Mouse (Mus musculus) T-helper 17 cell (primary cell): ENCODE data around the gene Mapk8ip3.
"Not testable (repeated sequence)": the region's sequence is repeated elsewhere in the genome, so short reads cannot be mapped to it uniquely, and the experiment has no call there.

Source experiments
- in situ Hi-C, 2 experiments: fragments of 300-600 bp; cut with MboI, MseI; formaldehyde crosslinking; loops; 1 replicate in 1 of 2; 2 replicates in 1 of 2; pipeline ENCODE4 v1.15.1; 2025; ENCODE audit warnings: high pct_unique_total_duplicates in 2 of 2

The Mapk8ip3 gene

DNA sequence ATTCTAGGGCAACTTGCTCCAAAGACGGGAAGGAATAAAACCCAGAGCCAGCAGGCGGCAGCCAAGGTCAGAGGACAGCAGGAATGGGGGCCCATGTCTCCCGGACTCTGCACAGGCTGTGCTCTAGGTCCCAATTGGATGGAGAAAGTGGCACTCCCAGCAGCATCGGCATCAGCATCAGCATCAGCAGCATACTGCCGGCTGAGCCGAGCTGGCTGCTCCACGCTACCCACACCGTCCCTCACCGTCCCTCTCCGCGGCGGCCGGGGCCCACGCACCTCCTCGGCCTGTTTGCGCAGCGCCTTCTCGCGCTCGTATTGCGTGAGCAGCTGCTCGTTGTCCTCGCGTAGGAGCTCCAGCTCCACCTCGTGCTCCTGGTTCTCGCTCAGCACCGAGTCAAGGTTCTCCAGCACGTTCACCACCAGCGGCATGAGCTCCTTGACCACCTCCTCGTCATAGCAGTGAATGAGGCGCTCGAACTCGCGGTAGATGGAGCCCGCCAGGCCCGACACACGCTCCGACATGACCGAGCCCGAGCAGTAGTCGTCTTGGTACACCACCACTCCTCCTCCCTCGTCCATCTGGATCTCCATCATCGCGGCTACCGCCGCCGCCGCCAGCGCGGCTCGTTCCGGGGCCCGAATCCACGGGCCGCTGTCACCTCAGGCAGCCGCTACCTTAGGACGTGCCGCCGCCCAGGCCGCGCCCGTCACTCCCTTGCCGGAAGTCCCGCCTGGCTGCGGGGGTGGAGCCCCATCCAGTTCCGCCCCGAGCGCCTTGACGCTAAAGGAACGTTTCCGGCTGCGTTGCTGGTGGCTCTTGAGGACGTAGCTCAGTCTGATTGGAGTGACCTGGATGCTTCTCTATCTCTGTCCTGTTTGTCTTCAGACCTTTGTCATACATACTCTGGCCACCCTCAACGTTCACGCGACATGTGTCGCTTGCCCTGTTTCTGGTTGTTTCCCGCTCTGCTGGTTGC, at the start of gene Mapk8ip3:
Gene Mapk8ip3, minus strand, starts transcription at position 719 of the 979 bp plus-strand sequence.
- in situ Hi-C loops, result no loop called here

DNA sequence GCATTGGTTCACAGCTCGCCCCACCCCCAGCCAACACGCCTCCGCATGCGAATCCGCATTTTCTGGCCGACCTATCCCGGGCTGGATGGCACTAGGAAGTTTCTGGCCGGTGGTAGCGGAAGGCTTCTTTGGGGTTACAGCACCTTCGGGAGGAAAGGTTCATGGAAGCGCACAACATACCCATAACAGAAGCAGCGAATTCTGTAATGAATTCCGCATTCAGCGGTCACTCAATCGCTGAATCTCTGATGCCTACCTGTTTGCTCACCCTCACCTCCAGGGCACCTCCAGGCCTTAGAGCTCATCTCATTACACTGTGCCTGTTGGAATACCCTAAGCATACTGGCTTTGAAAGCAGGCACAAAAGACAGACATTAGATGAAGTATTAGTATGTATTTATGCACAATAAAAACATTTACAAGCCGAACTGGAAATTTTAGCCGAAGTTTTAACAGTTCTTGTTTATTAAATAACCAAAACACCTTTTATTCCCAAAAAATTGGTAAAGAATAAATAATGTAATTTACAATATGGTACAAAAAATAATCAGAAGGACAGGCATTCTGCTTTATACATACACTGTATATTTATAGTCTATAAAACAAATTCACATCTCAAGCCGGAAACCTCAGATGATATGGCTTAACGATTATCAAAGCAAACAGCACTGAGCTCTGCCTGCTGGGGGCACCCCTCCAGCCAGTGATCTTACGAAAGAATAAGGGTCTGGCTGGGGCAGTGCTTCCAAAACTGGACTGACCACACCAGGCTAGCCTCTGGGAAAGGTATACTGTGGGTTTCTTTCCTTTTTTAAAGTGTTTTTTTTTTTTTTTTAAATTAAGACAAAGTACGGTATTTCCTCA, 24.3 kb upstream of the Mapk8ip3 start:
- in situ Hi-C loops, result no loop called here

DNA sequence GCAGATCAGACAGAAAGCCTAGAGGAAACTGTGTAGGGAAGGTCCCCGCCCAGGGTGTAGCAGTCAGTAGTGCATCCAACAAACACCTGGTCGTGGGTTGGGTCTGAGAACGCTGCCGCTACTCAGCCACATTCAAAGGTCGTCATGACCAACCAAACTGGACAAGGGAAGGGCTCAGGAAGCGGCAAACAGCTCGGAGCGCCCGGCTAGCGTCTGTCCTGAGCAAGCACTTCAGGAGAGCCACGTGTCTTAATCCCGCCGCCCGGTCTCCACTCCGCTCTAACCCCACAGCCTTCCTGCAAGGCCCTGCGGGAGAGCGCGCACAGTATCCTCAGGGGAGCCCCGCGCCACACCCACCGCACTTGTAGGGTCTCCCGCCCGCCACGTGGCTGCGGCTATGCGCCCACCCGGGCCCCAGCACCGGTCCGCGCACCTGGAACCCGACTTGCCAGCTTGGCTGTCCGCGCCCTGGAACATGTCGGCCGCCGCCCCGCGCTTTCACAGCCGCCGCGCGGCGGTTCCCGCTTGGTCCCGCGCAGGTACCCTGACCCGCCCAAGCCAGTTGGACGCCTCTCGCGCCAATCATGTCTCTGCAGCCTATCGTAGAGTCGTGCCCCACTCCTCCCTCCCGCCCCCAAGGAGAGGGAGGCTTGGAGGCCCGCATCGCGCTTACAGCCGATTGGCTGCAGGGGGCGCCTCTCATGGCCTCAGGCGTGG, 23.5 kb upstream of the Mapk8ip3 start, which contains the start of gene Jpt2:
Gene Jpt2, minus strand, starts transcription at position 555 of the 717 bp plus-strand sequence.
- in situ Hi-C loops, result no loop called here

DNA sequence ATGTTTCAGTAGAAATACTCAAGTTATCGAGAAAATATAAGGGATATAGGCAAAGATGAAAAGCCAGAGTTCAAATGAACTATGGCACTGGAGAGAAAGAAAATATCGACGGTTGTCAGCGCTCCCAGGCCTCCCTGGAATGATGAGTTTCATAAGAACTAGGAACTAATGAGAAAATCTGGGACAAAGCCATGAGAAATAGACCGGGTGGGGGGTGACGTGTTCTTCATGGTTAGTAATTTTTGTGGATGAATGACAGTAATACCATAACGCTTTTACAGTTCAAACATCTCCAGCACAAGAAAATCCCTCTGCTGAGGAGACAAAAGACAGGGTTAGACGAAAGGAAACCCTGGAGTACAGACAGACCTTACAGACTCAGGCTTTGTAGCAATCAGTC, 22.6 kb upstream of the Mapk8ip3 start:
- in situ Hi-C loops, result loop anchor here in 1 of 2 experiments (10.0 kb wide), 1 partner anchor 995 kb away; no protein-coding TSS in a partner anchor

DNA sequence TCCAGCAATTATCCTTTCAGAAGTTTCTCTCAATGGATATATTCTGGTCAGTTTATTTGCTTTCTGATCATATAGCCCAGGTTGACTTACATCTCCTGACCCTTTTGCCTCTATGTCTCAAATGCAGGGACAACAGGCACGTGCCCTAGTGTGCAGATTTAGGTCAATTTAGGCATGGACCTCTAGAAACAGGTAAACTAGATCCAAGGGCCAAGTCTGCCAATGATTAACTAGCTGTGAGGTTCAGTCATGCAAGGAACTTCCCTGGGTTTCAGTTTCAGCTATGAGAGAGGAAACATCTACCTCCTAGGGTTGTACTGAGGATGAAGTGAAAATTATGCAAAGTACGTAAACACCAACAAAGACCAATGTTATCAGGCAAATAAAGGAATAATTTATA, 16.5 kb upstream of the Mapk8ip3 start:
- in situ Hi-C loops, result loop anchor here in 1 of 2 experiments (10.0 kb wide), 1 partner anchor 988 kb away; no protein-coding TSS in a partner anchor

DNA sequence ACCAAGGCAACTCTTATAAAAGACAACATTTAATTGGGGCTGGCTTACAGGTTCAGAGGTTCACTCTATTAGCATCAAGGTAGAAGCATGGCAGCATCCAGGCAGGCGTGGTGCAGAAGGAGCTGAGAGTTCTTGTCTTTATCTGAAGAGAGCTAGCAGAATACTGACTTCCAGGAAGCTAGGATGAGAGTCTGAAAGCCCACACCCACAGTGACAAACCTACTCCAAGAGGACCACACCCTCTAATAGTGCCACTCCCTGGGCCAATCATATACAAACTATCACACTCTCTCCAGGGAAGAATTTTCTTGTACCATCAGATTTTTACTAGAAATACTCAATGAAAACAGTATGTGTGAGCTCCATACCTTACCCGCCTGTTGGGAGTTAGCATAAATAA, 13.9 kb upstream of the Mapk8ip3 start:
- in situ Hi-C loops, result loop anchor here in 1 of 2 experiments (10.0 kb wide), 1 partner anchor 986 kb away; no protein-coding TSS in a partner anchor

DNA sequence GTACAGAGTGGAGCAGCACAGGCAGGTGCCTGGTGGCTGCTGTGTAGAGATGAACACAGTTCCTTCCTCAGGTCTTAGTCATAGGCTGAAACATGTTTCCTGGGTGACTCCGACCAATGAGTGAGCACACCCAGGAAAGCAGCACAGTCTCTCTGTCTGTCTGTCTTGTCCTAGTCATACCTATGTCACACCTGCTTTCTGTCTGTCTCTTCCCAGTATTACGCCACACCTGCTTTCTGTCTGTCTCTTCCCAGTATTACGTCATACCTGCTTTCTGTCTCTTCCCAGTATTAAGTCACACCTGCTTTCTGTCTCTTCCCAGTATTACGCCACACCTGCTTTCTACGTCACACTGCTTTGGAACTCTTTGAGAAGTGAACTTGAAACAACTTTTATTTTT, 11.4 kb upstream of the Mapk8ip3 start:
- in situ Hi-C loops, result no loop called here

DNA sequence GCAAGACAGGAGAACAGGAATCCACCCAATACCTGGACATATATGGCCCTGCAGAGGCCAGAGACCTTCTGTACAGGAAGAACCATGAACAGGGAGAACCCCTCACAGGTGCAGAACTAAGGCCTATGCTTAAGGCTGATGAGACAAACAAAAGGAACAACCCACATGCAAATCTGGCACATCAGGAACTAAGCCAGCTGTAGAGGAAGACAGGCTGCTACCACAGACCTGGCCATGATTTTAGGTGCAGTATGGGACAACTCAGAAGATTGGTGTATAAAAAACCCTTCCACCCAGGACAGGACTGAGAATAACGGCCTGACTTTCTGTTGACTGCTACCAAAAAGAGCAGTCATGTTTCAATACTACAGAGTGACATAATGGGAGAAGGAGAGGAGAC, 6.8 kb upstream of the Mapk8ip3 start:
- in situ Hi-C loops, result not testable (repeated sequence)

DNA sequence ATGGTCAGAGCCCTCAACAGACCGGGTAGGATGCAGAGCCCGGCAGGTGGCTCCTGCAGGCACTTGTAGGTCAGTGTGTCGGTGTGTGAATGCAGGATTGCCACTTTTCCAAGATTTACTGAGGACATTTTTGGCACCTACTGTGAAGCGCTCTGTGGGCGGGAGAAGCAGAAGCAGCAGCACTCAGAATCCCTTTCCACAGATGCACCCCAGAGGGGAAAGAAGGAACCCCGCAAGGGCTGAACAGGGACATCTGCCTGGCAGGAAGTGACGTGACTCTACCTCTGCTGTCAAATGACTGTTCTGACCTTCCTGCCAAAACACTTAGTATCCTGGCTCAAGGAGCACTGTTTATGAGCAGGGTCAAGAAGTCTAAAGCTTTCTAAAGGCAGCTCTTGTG, 6.3 kb upstream of the Mapk8ip3 start:
- in situ Hi-C loops, result no loop called here

DNA sequence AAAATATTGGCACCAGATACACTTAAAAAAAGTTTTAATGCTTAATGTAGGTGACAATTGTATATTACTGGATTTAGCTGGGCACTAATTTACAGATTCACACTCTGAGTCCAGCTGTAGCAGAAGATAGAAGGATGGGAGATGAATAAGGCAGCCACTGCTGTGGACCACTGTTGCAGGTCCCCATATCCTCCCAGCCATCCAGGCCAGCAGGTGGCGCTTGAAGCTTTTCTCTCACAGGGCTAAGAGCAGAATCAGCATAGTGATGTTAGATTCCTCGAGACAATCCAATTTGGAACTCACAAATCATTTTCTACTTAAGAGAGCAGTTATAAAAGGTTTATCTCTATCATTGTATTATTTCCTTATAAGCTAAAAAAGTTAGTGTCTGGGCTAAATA, 5.7 kb upstream of the Mapk8ip3 start:
- in situ Hi-C loops, result not testable (repeated sequence)

DNA sequence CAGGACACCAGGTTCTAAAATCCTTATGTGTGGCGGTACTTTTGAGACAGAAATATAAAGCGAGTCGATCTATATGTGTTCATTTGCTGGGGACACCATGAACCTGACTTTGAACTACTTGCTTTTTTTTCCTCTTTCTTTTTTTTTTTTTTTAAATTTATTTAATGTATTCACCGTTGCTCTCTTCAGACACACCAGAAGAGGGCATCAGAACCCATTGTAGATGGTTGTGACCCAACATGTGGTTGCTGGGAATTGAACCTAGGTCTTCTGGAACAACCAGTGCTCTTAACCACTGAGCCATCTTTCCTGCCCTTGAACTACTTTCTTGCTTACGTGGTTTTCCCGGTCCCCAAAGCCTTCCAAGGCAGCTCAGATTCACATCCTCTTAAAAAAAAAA, 489 bp upstream of the Mapk8ip3 start:
- in situ Hi-C loops, result no loop called here

DNA sequence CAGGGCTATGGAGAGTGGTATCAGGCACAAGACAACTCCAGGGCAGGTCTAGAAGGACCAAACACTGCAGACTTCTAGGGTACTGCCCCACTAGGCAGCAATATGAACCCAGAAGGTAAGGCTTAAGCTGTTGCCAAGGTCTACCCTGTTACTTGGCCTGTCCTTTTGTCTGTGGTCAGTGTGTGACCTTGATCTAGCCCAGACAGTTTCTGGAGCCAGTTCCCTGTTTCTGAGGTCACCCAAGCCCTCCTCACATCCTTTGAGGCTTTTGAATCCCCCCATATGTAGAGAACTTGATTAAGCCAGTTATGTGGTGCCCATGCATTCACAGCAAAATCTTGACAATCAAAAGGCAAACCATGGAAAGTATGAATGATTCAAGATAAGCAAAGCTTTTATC, 1.1 kb downstream of the Mapk8ip3 start:
- in situ Hi-C loops, result no loop called here

DNA sequence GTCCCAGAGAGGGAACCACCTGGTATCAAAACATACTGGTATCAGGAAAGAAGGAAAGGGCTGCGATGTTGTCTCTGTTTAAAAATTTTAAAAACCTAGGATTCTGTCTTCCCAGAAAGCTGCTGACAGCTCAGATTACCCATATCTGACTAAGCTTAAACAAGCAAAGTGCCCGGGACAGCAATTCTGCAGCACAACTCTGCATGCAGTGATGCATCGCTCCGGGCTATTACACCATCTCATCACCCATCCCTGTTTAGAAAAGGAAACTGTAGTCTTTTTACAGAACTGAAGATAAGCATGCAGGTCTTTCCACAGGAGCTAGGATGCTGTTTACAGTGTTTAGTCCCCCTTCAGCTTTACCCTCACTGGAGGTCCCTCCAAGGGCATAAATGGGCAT, 1.9 kb downstream of the Mapk8ip3 start:
- in situ Hi-C loops, result no loop called here

DNA sequence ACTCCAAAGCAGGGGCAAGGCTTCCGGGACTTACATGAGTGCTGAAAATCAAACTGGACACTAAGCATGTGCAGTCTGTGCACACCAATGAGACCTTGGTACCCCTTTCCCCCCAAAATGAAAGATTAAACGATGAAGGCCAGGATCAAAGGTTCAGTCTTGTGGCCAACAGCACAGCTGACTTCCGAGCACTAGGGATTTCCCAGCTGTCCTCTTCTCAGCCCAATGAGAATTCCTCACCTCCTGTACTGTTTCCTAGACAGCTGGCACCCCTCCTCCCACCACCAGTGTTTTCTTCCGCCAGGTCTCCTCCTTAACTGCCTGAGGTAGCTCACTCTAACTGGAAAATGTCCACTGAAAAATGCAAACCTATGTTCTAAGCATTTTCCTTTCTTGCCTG, 3.6 kb downstream of the Mapk8ip3 start:
- in situ Hi-C loops, result no loop called here

DNA sequence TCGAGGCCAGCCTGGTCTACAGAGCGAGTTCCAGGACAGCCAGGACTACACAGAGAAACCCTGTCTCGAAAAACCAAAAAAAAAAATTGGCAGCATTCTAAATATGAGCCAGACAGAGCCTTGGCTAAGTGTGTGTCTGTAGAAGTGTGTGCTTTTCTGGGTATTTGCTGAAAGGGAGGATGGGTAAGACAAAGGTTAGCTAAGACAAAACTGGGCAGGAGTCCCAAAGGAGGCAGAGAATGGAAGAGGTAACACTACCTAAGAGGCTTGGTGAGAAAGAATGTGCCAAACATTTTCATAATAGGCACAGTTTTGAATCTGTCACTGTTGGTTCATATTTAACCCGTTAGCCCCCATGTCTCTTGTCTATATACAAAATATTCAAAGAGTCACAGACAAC, 4.3 kb downstream of the Mapk8ip3 start:
- in situ Hi-C loops, result no loop called here

DNA sequence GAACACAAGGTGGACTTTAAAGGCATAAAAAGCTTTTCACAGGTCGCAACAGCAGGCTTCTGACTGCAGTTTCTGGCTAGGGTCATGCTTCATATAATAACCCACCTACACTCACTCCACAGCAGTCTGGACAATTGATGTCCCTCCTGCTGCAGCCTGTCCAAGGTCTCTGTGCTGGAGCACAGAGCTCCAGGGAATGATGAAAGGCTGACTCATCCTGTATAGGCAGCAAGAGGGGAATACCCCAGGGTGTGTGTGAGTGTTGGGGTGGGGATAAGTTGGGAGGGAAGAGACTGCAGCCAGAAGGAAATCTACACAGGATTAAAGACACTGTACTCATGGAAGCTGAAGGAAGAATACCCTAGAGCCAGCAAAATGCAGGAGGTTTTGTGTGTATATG, 7.3 kb downstream of the Mapk8ip3 start:
- in situ Hi-C loops, result no loop called here

DNA sequence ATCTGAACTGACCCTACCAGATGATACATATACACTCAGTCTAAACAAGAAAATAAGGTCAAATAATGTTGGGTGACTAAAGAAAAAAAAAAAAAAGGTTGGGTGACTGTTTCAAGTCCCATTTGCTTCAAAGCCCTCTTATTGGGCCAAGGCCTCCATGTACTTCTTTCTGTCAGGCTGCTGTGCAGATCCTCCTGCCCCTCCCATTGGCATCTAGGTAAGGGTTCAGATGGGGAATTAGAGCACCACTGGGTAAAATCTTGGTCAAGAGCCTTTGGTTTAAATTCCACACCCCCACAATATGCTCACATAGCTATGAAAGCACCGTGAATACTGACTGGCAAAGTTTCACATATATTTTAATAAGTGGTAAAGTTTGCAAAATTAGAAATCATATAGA, 13.5 kb downstream of the Mapk8ip3 start:
- in situ Hi-C loops, result no loop called here

DNA sequence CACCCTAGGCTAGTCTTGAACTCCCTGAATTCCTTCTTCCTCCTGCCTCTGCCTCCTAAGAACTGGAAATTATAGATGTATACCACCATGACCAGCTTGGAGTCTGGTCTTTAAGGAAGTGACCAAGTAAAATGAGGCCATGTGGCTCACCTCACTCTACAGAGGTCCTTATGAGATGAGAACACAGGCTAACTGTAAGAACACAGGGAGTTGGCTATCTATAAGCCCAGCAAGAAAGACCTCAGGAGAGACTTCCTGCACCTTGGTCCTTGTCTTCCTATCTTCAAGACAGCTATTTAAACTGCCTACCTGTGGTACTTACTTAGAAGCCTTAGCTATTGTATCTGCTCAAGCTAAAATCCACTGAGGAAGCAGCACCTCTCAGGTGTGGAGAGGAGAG, 22.8 kb downstream of the Mapk8ip3 start:
- in situ Hi-C loops, result no loop called here

DNA sequence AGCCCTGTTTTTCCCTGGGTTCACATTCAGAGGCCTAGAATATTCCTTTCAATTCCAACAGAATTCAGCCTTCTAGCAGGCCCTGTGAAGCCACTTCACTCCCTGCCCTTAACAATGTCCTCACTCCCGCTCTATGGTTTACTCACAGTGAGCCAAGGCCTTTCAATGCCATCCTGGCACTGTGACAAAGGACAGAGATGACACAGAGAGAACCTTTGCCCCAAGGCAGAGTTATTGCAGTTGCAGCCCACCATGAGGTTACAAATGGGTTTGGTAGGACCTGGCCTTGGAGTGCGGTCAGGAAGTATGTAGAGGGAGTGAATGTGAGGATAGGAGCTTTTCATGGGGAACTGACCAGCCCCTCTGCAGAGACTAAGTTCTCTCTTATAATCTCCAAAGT, 29.2 kb downstream of the Mapk8ip3 start:
- in situ Hi-C loops, result no loop called here

DNA sequence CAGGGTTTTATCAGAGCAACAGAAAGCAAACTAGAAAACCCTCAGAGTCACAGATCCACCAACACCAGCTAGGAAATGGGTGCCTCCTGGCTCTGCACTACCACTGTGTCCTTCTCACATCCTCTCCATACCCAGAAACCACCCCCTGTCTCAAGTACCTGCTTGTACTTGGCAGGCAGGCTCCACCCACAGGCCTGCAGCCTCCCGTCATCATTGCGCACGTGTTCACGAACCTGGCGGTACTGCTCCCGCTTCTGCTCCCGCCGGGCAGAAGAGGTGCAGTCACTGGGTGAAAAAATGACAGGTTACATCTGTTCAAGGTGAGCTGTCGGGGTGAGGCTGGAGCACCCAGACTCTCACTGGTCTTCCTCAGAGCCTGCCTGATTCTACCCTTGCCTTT, 33.0 kb downstream of the Mapk8ip3 start:
- in situ Hi-C loops, result no loop called here

DNA sequence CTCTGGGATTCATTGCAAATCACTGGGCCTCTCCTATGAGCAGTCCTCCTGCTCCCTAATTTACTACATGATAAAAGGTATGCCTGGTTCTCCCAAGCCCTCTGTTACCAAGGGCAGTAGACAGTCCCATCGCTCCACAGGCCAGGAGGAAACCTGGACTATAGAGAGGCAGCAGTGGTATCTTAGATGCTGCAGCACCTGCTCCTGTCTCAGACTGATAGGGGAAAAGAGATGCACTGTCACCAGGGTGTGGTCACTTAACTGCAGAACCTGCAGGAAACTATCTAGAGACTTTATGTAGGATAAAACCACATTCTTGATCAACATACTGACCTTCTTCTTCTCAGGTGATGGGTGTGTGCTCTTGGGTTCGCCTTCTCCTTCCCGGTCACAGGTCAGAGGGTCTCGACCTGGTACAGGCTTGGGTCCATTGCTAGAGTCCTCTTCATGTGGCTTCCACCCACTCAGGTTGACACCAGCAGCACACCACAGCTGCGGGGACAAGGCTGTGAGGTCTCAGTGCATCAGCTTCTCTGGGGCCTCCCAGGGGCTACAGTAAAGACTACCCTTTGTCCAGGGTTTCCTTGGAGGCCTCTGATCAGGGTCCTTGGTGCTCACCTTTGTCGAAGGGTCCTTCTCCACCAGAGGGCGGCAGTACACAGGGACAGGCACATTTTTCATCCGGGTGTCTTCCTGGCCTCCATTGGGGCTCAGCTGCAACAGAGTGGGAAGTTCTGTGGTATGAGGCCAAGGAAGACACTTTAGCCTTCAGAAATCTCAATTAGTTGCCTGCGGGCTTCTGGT, 33.9 kb downstream of the Mapk8ip3 start:
- in situ Hi-C loops, result no loop called here
